Mouse (Mus musculus) naive thymus-derived CD4-positive, alpha-beta T cell, adult 5 months (primary cell): Measurements from ENCODE around the gene Actc1. TPM values are rescaled to one million over a fixed set of nuclear protein-coding genes. Genes with fewer than 3 reads are reported as not detected.

ENCODE experiments used
- polyA plus RNA-seq: library from polyadenylated mRNA; unstranded; fragments of 100-300 nt; shearing (Covaris generic); gene quantifications from one replicate; pipeline ENCODE4 v1.2.1, GENCODE M21; 2017

Gene Actc1
- not detected for polyA plus RNA-seq

DNA sequence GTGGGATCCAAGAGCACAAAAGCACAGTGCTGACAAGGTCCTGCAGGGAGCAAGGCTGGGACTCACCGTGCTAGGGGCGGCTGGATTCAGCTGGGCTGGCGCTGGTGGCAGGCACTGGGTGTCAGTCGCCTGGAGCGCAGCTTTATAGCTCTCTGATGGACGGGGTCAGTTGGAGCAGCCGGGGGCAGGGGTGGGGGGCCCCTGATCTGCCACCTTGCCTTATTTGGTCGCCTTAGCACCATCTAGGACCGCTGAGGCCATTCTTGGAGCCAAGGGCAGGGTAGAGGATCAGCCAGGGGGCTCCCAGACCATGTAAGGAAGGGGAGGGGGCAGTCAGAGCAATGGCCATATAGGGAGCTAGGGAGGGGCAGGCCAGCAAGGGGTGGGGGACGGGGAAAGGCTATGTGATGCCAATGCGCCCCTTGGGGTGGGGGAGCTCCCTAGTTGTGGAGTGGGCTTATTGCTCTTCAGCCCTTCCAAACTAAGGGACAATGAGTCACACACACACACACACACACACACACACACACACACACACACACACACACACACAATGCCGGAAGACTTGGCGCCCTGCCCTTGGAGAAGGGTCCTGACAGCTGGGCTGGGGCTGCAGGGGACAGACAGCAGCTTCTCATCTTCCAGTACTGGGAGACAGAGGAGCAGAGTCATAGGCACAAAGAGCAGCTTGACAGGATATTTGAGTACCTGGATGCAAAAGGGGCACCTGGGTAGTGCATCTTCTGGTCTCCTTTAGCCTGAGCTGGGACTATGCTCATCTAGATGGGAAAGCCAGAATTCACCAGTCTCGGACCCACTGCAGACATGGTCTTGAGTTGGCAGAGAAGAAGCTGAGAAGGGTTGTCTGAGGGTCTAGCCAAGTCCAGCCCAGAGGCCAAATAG is at the start of gene Actc1:
Gene Actc1, minus strand, starts transcription at position 853 of the 903 bp plus-strand sequence.

DNA sequence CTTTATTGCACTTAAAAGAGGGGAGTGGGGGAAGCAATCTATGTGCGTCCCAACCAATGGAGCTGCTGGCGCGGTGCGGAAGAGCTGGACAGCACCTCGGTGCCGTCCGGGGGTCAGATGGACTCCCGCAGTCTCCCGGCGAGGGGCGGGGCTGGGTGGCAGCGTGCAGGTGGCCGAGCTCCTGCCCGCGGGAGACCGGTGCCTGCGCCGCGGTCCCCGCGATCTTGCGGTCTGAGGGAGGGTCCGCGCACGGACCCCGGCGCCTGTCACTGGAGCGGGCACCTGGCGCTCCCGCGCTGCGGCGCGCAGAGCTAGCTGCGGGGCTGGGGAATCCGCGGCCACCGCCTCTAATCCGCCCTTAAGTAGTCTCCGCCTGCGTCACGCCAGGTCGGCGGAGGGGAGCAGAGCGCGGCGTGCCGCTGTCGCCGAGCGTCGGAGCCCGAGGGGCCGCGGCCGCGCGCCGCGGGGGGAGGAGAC is 40.0 kb downstream of the Actc1 start, which contains the start of gene Gjd2:
Gene Gjd2, minus strand, starts transcription at position 325 of the 477 bp plus-strand sequence.

Other genes starting within 250 kb of the Actc1 start
- gene Scg5, start 224.4 kb downstream of the Actc1 start, polyA plus RNA-seq: 5.3 TPM
- 3.6 TPM for gene Arhgap11a, start 204.9 kb downstream of the Actc1 start, polyA plus RNA-seq
- not detected for gene Gjd2, start 39.9 kb downstream of the Actc1 start, polyA plus RNA-seq
- 103 TPM for gene Aqr, start 133.5 kb upstream of the Actc1 start, polyA plus RNA-seq
- 2.1 TPM for gene Zfp770, start 147.9 kb upstream of the Actc1 start, polyA plus RNA-seq